Mouse (Mus musculus) hindbrain, embryonic 13.5 days (tissue): ENCODE measurements around the gene Slc37a2. TPM values are rescaled to one million over a fixed set of nuclear protein-coding genes. Genes with fewer than 3 reads are reported as not detected.
"Not testable (repeated sequence)": the region's sequence is repeated elsewhere in the genome, so short reads cannot be mapped to it uniquely, and the experiment has no call there.

Source experiments
- ATAC-seq: fragments of 200-750 bp; cut with Nextera tagmentation; 2 replicates; pipeline ENCODE4 v1.8.0; 2017; ENCODE audit warnings: moderate TSS enrichment; ENCODE audit not compliant: low FRiP score
- H3K27ac ChIP-seq: fragments of 300-500 bp; sonication (generic); 2 replicates; pipeline ENCODE4 v1.5.1; 2015; ENCODE audit warnings: inconsistent platforms, mild to moderate bottlenecking, moderate library complexity
- H3K27me3 ChIP-seq: fragments of 300-500 bp; sonication (generic); 2 replicates; pipeline ENCODE4 v1.6.1; 2015; ENCODE audit warnings: mild to moderate bottlenecking, inconsistent platforms
- H3K36me3 ChIP-seq: fragments of 300-500 bp; sonication (generic); 2 replicates; pipeline ENCODE4 v1.6.1; 2015; ENCODE audit warnings: mild to moderate bottlenecking, inconsistent platforms
- H3K4me1 ChIP-seq: fragments of 300-500 bp; sonication (generic); replicated peaks from 2 replicates; pipeline ENCODE4 v1.6.1; 2015; ENCODE audit warnings: inconsistent platforms
- H3K4me2 ChIP-seq: fragments of 300-500 bp; sonication (generic); 2 replicates; pipeline ENCODE4 v1.6.1; 2015; ENCODE audit warnings: inconsistent platforms, mild to moderate bottlenecking, moderate library complexity
- H3K4me3 ChIP-seq: fragments of 300-500 bp; sonication (generic); 2 replicates; pipeline ENCODE4 v1.5.1; 2015; ENCODE audit warnings: mild to moderate bottlenecking, inconsistent platforms
- H3K9ac ChIP-seq: fragments of 300-500 bp; sonication (generic); 2 replicates; pipeline ENCODE4 v1.6.1; 2015; ENCODE audit warnings: mild to moderate bottlenecking, inconsistent platforms
- H3K9me3 ChIP-seq: fragments of 300-500 bp; sonication (generic); 2 replicates; pipeline ENCODE4 v1.6.1; 2016; ENCODE audit warnings: inconsistent platforms
- WGBS: fragments of 180-500 bp; shearing (Covaris S2); methylation state at CpG from one replicate; pipeline ENCODE4 v1.1.7; 2015; 5-methylcytosine and 5-hydroxymethylcytosine counted together
- polyA plus RNA-seq: library from polyadenylated mRNA; unstranded; fragments of >200 nt; fragmentation: Nextera tagmentation; extraction: Ambion mirVana; gene quantifications from 2 replicates; pipeline ENCODE4 v1.2.1, GENCODE M21; 2015

Gene Slc37a2
- 1.0 and 1.7 TPM in 2 replicates for polyA plus RNA-seq

DNA sequence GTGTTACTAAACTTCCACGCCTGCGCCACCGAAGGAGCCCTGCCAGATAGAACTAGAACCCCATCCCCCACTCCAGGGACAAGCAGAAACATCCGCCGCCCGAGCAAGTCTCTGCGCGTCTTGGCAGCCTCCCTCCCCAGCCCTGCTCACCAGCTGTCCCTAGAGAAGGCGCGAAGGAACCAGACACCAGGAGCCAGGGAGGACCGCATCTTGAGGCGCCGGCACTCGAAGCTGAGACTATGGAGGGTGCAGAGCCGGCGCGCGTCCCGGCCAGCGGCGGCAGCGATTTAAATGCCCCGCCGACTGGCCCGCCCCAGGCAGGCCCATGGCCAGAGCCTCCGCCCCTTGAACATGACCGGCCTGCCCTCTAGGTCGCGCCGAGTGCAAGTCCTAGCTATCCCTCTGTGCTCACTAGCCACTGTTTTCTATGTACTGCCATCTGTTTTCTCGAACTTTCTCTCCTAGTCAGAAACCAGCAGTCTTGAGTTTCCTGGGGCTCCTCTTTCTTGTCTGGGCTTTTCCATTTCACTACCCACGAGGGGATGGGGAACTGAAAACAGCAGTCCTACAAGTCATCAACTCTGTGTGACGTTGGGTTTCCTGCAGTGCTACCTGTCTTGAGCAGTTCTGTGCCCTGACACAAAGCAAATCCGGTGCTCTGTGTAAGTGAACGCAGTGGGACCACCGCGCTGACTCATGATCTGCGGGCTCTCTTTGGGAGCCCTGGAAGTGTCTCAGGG, at the start of gene Slc37a2:
Gene Slc37a2 (minus strand): TSS at position 590 of the 740 bp plus-strand sequence.
- Histone ChIP-seq H3K4me3 (peak within 1 kb of the TSS; percentile 41), H3K9ac (peak within 1 kb of the TSS; percentile 63), H3K9me3 (no peaks in the 10 kb centered on the region), H3K27ac (no peak within 1 kb of the TSS), H3K4me2 (peak within 1 kb of the TSS; percentile 76), H3K27me3 (peaks cover 15% of the 10 kb centered on the region), H3K4me1 (peaks cover 13% of the 10 kb centered on the region), H3K36me3 (no peaks in the 10 kb centered on the region)
- 2% methylated on average over 38 of the region's 38 CpGs for WGBS
- peak; percentile 84 for ATAC-seq

DNA sequence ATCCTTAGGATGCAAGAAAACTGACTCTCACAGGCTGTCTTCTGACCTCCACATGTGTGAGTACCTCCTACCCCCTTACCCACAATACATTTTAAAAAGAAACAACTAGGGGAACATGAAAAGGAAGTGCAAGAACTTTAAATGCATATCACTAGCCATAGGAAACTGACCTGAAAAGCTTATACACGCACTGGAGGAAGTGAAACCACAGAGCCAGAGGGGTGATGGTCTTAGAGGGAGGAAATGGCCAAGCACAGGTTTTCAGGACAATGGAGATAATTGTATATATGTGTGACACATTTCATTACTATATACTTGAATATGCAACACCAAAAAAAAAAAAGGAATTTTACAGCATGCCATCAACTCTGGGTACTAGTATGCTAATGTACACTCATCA, 46.2 kb upstream of the Slc37a2 start:
- Histone ChIP-seq H3K36me3 (peaks cover 8% of the 10 kb centered on the region), H3K9me3 (no peaks in the 10 kb centered on the region), H3K4me2 (no peak overlapping the region), H3K27me3 (no peaks in the 10 kb centered on the region), H3K4me3 (no peak overlapping the region), H3K27ac (no peak overlapping the region), H3K9ac (no peak overlapping the region), H3K4me1 (no peaks in the 10 kb centered on the region)
- WGBS: 96% methylated on average over 1 of the region's 1 CpGs
- ATAC-seq: no peak

DNA sequence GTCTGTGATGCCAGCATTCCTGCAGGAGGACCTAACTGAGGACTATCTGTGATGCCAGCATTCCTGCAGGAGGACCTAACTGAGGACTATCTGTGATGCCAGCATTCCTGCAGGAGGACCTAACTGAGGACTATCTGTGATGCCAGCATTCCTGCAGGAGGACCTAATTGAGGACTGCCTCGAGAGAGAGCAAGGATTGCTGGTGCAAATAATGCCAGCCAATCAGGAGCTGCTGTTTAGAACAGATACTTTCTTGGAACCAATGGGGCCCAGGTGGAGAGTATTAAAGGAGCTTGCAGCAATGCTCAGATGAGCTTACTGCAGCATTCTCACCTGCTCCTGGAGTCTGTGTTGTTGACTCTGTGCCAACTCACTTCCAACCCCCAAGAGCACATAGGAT, 45.0 kb upstream of the Slc37a2 start:
- not testable (repeated sequence) for H3K27me3 ChIP-seq, H3K9ac ChIP-seq, ATAC-seq, H3K36me3 ChIP-seq, H3K4me2 ChIP-seq, H3K4me3 ChIP-seq, H3K4me1 ChIP-seq, H3K9me3 ChIP-seq, H3K27ac ChIP-seq
- 89% methylated on average over 1 of the region's 1 CpGs for WGBS

DNA sequence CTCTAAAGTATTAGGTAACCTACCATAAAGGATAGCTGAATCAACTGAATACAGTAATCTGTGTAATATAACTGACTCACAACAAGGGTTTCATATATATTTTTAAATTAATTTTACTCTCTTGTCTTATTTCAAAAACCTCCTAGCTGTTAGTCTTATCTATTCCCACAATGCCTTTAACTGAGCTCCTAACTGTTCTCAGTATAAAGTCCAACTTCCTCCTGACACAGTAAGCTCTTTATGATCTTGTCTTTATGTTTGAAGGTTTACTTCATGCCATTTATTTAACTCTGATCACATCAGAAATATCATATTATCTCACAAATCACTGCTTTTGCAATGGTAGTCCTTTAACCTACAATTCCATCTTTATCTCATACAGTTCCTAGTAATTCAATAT, 40.0 kb upstream of the Slc37a2 start:
- Histone ChIP-seq H3K9me3 (no peaks in the 10 kb centered on the region), H3K4me2 (no peak overlapping the region), H3K4me3 (no peak overlapping the region), H3K9ac (no peak overlapping the region), H3K36me3 (0 out of 2 replicates have a peak, but pooled peaks cover 2% of the 10 kb centered on the region), H3K4me1 (no peaks in the 10 kb centered on the region), H3K27ac (no peak overlapping the region), H3K27me3 (no peaks in the 10 kb centered on the region)
- ATAC-seq: no peak

DNA sequence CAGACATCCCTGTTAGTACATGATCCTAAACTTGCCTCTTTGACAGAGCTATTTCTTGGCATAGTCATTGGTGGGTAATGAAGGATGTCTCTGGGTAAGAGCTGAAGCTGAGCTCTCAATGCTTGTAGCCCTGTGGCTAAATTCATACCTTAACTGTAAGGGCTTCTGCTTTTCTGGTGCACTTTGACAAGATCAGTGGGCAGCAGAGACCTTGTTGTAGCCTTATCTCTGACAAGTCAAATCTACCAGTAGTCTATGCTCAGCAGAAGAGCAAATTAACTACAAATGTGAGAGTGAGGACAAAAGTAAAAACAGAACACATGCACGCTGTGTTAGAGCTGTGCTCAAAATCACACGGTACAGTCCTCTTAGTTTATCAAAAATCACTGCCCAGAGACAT, 11.1 kb upstream of the Slc37a2 start:
- no peak for ATAC-seq
- Histone ChIP-seq H3K9ac (no peak overlapping the region), H3K4me2 (no peak overlapping the region), H3K36me3 (no peaks in the 10 kb centered on the region), H3K9me3 (no peaks in the 10 kb centered on the region), H3K27ac (no peak overlapping the region), H3K4me3 (no peak overlapping the region), H3K4me1 (no peaks in the 10 kb centered on the region), H3K27me3 (no peaks in the 10 kb centered on the region)
- 98% methylated on average over 2 of the region's 2 CpGs for WGBS

DNA sequence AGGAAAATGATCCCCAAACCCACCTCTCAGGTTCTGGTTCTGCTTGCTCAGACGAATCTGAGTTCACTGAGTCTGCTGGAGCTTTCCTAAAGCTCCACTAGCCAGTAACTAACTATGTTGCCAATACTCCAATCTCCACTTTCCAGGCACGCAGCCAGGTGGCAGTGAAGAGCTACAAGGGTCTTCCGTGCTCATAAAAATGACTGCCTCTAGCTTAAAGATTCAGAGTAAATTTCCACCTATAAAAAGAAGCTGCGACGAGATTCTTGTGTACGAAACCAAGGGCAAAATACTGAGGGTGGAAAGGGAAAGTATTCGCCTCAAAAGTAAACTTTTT, 319 bp upstream of the Slc37a2 start:
- Histone ChIP-seq H3K9ac (no peak overlapping the region), H3K27me3 (peaks cover 15% of the 10 kb centered on the region), H3K9me3 (no peaks in the 10 kb centered on the region), H3K4me3 (peak overlapping the region; percentile 41), H3K4me1 (peaks cover 13% of the 10 kb centered on the region), H3K36me3 (no peaks in the 10 kb centered on the region), H3K4me2 (peak overlapping the region; percentile 76), H3K27ac (no peak overlapping the region)
- peak; percentile 52 for ATAC-seq
- WGBS: 45% methylated on average over 7 of the region's 7 CpGs

DNA sequence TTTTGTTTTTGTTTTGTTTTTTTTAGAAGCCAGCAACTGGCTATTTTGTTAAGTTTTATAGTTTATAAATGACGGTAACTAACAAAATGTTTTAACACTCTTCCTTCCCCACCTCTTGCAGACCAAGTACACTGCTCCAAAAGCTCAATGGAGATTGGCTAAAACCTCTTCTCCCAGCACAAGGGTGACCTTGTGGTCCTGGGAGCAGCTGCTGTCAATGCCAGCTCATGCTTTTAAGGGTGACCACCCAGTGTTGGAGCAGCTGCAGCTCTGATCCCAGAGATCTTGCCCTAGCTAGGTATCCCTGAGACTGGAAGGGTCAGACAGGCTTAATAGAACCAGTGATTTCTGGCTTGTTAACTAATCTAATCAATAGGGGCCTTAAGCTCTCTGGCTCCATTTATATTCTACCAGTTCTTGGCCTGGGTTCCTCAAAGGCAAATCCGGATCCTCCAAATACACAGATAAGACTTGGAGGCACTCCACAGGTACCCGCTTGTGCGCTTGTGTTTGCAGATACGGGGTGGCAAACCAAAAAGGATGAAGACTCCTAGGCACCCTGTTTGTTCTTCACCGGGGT, 917 bp downstream of the Slc37a2 start:
- Histone ChIP-seq H3K27ac (no peak overlapping the region), H3K9ac (peak overlapping the region; percentile 63; the same call in 1 of the 2 replicates), H3K4me1 (peaks cover 13% of the 10 kb centered on the region), H3K36me3 (no peaks in the 10 kb centered on the region), H3K4me3 (peak overlapping the region; percentile 41), H3K9me3 (no peaks in the 10 kb centered on the region), H3K4me2 (peak overlapping the region; percentile 76), H3K27me3 (peaks cover 15% of the 10 kb centered on the region)
- ATAC-seq: no peak
- WGBS: 22% methylated on average over 6 of the region's 6 CpGs

DNA sequence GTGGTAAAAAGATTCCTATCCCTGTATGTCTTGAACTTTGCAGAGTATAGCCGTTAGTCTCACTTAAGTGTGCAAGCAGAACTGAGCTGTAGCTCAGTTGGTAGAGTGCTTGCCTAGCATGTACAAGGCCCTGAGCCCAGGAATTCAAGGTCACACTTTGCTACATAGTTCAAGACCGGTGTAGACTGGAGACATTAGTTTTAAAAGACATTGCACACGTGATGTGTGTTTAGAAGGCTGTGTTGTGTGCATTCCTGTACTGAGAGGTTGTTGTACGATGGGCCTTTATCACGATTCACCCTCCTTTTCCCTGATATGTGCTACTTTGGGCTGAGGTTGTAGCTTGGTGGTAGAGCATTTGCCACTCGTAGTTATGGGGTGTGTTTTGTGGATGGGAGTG, 4.9 kb downstream of the Slc37a2 start:
- peaks cover 11% of the 10 kb centered on the region for H3K27me3 ChIP-seq
- ATAC-seq: no peak
- no peak overlapping the region for H3K4me3 ChIP-seq
- no peaks in the 10 kb centered on the region for H3K9me3 ChIP-seq
- peaks cover 20% of the 10 kb centered on the region for H3K4me1 ChIP-seq
- no peaks in the 10 kb centered on the region for H3K36me3 ChIP-seq
- H3K9ac ChIP-seq: no peak overlapping the region
- 94% methylated on average over 6 of the region's 6 CpGs for WGBS
- no peak overlapping the region for H3K4me2 ChIP-seq
- H3K27ac ChIP-seq: no peak overlapping the region

DNA sequence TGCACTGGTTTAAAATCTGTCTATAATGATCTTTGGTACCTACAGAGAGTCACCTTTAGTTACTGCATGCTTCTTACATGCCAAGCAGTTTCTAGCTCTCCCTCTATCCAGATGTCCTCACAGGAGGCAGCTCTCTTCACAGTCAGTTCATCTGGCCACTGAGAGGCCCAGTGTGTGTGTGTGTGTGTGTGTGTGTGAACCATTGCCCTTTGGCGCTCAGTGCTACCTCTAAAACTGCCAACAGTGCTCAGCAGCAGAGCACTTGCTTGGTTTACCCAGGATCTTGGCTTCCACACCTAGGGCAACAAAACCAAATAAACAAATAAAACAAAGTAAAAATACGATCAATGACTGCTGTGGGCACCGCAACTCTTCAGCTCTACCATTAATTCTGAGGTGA, 5.6 kb downstream of the Slc37a2 start:
- Histone ChIP-seq H3K4me3 (no peak overlapping the region), H3K4me1 (peaks cover 14% of the 10 kb centered on the region), H3K4me2 (no peak overlapping the region), H3K27ac (no peak overlapping the region), H3K36me3 (no peaks in the 10 kb centered on the region), H3K27me3 (peaks cover 11% of the 10 kb centered on the region), H3K9me3 (no peaks in the 10 kb centered on the region), H3K9ac (no peak overlapping the region)
- no peak for ATAC-seq
- 92% methylated on average over 3 of the region's 3 CpGs for WGBS

DNA sequence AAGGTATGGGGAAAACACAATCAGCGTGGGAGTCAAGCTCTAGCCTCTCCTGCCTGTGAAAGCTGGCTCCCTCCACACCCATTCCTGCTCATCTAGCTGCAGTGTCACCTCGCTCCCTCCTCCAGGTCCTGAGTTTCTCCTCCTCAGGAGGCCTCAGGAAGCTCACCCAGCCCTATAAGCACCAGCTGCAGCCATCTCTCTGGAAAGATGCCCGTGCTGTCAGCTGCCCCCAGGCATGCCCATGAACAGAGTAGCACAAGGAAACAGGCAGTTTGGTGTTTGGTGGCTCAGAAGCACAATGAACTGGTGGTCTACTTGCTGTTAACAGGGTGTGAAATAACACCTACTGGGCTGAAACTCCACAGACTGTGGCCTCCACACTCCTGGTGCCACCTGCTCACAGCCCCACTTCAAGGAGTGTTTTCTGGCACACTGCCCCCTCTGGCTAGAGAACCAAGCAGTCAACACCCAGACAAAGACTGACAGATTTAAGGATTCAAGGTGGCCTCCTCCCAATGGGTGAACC, 7.1 kb downstream of the Slc37a2 start:
- peak; percentile 56 for ATAC-seq
- 50% methylated on average over 3 of the region's 3 CpGs for WGBS

DNA sequence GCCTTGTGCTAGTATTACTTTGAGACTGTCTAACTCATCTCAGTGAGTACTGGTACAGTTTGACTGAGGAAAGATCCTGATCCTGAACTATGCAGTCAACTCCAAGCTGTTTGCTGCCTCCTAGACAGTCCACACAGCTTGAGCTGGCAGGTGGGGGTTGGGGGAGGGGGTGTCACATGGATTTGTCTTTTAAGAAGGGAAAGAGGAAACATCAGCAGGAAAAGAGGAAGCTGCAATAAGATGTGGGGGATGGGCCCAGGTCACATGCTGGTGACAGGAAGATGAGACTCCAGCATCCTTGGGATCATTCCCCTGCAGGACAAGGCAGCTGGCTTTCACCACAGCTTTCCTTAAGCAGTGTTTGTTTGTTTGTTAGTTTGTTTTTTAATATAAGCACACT, 8.1 kb downstream of the Slc37a2 start:
- H3K27ac ChIP-seq: no peak overlapping the region
- H3K9ac ChIP-seq: no peak overlapping the region
- no peaks in the 10 kb centered on the region for H3K36me3 ChIP-seq
- no peaks in the 10 kb centered on the region for H3K9me3 ChIP-seq
- H3K4me2 ChIP-seq: no peak overlapping the region
- no peak overlapping the region for H3K4me3 ChIP-seq
- ATAC-seq: no peak
- H3K4me1 ChIP-seq: peaks cover 8% of the 10 kb centered on the region; the same call in 1 of the 2 replicates
- H3K27me3 ChIP-seq: no peaks in the 10 kb centered on the region; the same call in 1 of the 2 replicates

More for the DNA sequence above, 7.1 kb downstream of the Slc37a2 start:
- peaks cover 8% of the 10 kb centered on the region; the same call in 1 of the 2 replicates for H3K4me1 ChIP-seq
- H3K9ac ChIP-seq: no peak overlapping the region
- no peaks in the 10 kb centered on the region for H3K9me3 ChIP-seq
- H3K4me2 ChIP-seq: no peak overlapping the region
- H3K4me3 ChIP-seq: no peak overlapping the region
- peaks cover 2% of the 10 kb centered on the region; the same call in 1 of the 2 replicates for H3K27me3 ChIP-seq
- no peak overlapping the region for H3K27ac ChIP-seq
- no peaks in the 10 kb centered on the region for H3K36me3 ChIP-seq

DNA sequence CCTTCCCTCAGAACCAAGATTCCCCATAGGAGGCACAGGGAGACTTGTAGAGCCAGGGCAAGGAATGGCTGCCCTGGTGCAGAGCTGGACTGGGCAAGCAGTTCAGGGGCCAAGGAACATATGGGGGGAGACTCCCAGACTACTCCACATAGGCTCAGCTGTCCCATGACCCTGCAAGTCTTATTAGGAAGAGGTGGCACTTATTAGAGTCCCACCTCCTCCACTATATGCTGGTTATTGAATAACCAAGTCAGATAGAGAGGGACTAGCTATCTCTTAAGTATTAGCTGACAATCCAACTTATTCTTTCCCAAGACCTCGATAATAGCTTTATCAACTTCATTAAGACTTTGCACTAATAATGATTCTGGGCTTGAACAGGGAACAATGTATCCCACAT, 9.7 kb downstream of the Slc37a2 start:
- H3K4me2 ChIP-seq: no peak overlapping the region
- no peaks in the 10 kb centered on the region for H3K36me3 ChIP-seq
- 98% methylated on average over 1 of the region's 1 CpGs for WGBS
- H3K9me3 ChIP-seq: no peaks in the 10 kb centered on the region
- H3K4me1 ChIP-seq: peaks cover 8% of the 10 kb centered on the region; the same call in 1 of the 2 replicates
- no peak for ATAC-seq
- no peak overlapping the region for H3K4me3 ChIP-seq
- H3K9ac ChIP-seq: no peak overlapping the region
- H3K27ac ChIP-seq: no peak overlapping the region
- H3K27me3 ChIP-seq: no peaks in the 10 kb centered on the region

DNA sequence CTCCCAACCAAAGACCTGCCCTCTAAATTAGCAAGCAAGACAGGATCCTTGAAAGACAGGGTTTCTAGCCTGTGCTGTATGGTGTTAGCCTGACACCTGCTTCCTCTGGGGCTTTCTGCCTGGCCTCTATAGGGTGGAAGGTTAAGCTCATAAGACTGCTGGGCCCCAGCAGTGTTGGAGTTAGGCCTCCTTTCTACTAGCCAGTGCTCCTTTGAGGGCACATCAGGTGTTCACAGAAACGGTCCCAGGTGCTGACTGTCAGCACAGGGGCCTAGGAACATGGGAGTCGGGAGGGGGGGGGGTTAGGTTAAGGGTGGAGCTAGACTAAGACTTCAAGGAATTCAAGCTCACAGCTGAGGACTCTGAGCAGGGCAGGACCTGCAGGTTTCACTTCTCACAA, 10.1 kb downstream of the Slc37a2 start:
- H3K36me3 ChIP-seq: no peaks in the 10 kb centered on the region
- H3K27ac ChIP-seq: no peak overlapping the region
- no peak for ATAC-seq
- H3K9me3 ChIP-seq: no peaks in the 10 kb centered on the region
- H3K4me3 ChIP-seq: no peak overlapping the region
- 78% methylated on average over 2 of the region's 2 CpGs for WGBS
- H3K4me1 ChIP-seq: peaks cover 8% of the 10 kb centered on the region; the same call in 1 of the 2 replicates
- H3K9ac ChIP-seq: no peak overlapping the region
- no peak overlapping the region for H3K4me2 ChIP-seq
- H3K27me3 ChIP-seq: no peaks in the 10 kb centered on the region
